Mouse (Mus musculus) ovary, postnatal 10 days (tissue): Measurements from ENCODE around the gene Gse1.

Source experiments
- DNase-seq: peaks from one replicate; pipeline ENCODE4 v3.0.0; 2022; ENCODE audit warnings: low spot score

Gene Gse1

DNA sequence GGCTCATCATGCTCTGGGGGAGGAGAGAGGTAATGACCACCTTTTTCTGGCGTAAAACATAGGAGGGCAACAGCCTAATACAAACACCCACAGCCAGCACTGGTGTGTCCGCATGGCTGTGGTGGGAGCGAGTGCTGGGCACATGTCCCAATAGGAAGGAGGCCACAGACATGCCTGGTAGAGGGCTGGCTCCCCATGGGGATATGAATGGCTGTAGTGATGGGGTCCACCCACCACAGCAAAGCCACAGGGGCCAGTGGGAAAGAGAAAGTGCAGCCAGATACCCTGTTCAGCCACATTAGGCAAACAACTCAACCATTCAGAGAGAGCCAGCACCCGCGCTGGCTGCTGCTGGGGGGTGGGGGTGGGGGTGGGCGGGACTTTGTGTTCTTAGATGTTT lies 256.9 kb downstream of the Gse1 start:
- no peak for DNase-seq

DNA sequence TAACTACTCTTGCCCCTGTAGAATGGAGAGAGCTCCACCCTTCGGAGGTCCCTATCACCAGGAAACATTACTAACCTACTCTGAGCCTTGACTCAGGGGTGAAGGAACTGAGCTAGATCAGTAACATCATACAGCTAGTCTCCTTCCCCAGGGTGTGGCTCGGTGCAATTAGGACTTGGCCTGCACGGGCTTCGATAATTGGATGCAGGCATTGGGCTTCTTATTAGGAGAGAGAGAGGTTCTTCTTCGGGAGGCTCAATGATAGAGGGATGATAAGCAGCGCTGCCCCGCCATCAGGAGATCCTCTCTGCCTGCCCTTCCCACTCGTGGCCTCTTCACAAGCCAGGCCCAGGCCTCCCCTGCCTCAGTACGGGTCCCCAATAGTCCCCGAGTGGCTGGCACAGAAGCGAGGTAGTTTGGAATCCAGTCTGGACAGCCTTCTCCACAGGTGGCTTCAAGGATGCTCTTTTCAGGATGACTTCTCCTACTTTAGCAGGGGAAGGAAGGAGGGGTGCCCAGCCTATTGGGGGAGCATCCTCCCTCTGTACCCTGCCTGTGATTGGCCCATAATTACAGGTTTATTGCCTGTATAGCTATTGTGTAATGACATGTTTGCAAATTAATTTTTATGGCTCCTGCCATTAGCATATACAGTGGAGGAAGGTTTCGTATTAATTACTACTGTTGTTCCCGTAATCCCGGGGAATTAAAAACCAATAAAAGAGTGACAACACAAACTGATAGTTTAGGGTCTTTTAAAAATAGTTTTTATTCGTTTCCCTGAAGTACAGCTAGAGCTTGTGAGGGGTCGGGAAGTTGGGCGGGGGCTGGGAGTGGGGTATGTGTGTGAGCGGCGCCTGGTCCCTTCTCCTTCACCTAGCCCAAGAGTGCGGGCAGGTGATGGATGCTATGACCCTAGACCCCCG lies 257.6 kb downstream of the Gse1 start:
- DNase-seq, result no peak

DNA sequence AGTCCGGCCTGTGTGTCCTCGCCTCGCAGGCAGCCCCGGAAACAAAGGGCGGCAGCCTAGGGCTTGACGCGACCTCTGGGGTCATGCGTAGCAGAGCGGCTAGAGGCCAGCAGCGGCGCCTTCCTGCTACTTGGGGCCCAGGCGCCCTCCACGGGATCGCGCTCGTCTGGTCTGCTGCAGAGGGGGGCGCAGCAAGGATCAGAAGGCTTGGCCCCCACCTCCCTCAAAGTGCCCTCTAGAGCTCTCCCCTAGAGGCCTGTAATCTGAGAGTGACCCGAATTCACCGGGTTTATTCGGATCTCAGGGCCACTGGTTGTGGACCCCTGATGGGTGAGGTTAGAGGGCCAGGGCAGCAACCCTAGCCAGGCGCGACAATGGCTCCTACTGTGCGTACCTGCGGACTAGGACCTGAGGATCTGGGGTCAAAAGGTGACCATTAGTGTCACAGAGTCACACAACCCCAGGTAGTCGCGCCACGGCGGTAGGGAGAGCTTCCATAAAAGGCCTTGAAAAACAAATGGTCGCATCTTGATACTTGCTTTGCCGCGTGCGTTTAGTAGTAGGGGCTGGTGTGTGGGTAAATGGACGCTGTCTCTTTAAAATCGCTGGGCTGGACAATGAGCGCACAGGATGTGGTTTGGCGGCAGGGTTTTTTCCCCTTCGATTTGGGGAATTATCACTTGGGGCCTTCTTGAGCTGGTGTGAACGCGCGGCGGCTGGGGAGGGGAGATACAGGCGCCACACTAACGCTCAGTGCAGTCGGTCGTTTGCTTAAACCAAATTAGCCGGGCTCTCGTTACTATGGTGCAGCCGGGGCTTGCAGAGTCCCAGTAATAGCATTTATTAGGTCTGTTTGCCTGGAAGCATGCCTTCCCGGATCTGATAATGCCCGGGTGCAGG lies 258.5 kb downstream of the Gse1 start:
- DNase-seq, result no peak

DNA sequence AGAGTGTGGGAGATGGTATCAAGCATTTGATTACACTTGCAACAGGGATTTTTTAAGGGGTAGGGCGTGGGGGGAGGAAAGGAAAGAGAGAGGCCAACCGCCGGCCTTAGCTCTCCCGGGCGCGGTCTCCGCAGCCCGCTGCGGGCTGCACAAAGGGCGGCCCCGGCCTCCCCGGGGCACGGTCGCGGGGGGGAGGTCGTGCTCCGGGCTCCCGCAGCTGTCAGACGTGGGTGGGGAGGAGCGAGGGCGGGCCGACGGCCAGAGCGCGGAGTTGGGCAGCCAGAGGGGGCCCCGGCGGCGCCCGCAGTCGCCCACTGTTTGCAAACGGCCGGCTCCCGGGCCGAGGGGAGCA lies 259.1 kb downstream of the Gse1 start:
- DNase-seq, result no peak

DNA sequence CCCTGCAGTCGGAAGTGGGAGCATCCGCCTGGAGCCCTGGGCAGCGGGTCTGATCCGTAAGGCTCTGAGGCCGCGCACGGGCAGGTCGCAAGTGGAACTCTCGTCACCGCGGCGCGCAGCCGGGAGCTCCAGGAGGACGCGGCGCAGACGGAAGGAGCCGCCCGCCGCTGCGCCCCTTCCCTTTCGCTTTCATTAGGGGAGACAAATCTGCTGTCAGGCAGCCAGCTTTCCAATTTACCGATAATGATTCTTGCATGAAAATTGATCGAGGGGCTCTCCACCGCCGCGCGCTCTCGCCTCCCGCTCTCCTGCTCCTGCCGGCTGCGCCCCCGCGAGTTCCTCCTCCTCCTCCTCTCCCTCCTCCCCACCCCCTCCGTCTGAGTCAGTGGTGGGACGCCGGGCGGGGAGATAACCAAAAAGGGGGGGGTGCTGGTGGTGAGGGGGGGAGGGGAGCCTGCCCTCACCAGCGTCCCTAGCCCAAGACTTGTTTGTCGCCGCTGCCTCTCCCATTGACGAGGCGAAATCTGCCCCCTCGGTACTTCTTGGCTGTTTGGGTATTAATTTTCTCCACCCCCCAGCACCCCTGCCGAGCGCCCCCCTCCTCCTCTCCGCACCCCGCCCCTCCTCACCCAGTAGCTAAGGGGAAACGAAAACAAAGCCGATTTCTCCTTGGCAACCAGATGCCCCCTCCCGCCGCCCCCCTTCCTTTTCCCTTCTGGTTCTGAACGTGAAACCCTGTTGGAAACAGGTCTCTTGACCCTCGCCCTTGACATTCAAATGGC lies 259.7 kb downstream of the Gse1 start:
- no peak for DNase-seq

DNA sequence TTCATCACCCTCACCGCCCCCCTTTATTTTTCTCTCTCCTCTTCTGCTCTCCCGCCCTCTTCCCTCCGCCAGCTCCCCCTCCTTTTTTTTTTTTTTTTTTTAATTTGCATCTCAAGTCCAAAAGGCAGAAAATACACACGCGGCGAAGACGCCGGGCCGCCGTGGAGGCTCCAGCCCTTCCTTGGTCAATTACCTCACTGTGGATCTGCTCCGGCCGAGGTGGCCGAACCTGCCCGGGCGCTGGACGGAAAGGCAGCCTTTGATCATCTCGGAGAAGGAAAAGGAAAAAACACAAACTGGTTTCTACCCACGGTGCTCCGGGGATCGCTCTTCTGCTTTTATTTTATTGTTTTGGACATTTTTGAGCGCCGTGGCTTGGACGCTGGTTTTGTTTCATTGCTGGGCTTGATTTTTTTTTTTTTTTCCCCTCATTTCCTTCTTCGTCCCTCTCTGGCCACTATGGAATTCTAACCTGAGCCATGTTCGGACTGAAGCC lies 260.4 kb downstream of the Gse1 start:
- no peak for DNase-seq

DNA sequence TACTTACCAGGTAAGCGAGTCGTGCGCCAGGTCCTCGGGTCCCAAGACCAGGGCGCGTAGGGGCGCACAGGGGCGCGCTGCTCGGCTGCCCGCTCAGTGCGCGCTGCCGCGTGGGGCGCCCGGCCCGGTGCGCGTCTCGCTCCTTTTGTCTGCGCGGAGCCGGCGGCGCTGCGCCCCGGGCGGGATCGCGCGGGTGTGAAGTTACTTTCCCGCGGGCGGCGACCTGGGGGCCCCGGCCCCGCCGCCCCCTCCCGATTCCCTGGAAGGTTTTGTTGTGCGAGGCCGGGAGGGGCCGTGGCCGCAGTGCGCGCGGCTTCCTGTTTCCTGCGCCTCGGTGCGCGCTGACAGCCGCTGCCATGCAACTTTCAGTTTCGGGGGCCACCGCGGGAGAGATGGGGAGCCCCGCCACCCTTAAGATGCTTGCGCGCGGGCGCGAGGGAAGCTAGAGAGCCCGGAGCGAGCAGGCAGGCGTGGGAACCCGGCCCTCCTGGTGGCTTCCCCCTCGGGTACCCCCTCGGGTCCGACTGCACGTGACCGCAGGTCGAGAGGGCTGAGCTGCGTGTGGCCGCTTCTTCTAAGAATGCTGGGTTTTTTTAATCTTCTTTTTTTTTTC lies 261.0 kb downstream of the Gse1 start:
- no peak for DNase-seq

DNA sequence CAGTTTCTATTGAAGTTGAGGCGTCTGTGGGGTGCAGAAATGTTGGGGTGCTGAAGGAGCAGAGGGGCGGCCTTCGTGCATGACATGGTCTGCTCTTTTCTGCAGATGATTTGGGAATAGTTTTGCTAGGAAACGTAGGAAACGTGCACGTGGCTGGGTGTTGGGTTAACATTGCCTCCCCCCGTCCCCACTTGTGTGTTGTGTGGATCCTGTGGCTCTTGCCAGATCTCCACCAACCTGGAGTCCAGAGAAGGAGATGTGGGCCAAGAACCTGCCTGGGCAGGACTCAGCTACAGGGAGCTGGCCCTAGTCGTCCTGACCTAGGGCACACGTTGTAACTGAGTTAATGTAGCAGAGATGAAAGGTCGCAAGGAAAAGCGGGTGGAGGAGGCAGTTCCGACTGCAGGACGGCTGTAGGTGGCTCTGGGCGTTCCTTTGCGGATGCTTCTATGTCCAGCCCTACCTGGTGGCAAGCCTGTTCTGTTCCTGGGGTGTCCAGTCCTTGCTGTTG lies 261.6 kb downstream of the Gse1 start:
- DNase-seq, result no peak

DNA sequence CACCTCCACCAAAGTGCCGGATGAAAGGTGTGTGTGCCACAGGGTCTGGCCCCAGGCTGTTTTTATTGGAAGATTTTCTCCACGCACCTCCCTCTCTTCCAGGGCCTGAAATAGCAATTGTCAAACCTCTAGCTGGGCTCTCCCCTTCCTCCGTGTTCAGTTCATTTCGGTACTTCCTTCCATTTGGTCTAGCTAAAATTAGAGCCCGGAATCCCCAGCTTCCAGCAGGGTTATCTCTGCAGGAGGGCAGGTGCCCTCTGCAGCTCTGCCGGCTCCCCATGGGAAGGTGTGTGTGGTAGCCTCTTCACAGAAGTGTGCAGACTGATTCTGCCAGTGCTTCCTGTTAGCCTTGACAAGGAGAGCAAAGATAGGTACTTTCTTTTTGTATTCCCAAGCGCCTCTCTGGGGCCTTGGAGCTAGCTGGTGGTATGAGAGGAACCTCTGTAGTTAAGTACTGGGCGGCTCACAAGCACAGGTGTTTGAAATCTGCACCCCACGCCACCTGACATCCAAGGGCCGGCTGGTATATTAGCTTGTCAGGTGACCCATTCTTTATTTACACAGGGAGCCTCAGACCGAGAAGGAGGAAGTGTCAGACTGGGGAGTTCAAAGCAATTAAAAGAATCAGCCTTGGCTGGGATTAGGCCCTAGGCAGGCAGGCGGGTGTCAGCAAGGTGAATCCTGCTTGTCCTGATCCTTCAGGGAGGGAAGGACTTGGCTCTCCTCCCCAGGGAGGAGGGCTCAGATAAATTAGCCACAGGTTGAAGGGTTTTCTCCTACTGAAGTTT lies 262.3 kb downstream of the Gse1 start:
- no peak for DNase-seq

DNA sequence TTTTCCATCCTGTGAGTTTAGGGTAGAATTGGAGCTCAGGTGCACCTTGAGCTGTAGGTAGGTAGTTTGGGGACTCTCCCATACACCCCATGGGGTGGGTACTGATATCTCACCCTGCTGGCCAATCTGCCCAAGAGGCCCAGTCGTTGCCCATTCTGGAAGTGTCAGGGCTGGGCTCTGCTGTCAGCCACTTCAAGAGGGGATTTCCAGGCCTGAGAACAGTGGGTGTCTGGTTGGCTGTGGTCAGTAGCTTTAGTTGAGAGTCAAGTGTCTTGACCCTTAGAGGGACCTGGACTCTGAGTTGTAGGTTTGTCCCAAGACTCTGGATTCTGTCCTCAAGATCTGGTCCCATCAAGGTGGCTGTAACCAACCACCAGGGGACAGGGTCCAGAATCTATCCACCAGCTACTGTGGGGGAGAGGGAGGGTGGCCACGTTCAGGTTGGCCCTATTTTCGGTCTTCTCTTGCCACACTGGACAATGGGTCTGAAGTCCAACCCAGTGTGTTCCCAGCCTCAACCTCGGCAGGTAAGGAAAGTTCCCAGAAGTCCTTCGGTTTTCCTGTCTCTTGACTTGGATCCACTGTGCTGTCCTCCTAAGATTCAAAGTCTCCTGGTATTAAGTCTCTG lies 263.0 kb downstream of the Gse1 start:
- no peak for DNase-seq

DNA sequence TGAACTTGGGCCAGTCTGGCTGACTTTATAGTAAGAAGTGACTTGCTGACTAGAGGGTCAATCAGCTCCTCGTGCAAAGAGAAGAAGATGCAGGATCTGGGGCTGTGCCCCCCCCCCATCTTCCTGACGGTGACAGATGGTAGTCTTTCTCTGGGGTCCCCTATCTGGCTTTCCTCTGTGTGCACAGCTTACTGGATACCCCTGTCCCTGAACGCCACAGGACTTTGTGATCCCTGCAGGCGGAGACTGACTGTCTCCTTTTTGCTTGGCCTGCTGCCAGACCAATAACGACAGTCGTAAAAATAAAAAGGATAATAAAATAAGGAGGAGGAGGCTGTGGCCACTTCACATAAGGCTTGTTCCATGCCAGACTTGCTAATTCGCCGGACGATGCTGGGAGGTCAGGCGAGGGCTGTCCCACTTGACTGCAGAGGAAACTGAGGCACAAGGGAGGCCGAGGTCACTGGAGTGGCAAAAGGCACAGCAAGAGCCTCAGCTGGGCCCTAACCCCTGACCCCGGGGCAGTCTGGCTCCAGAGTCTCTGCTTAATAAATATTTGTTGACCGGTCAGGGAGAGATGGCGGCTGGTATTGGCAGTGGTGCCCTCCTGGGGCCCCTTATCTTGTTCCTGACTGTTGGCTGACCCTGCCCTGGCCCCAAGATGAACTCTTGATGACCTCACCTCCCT lies 264.1 kb downstream of the Gse1 start:
- DNase-seq, result no peak

DNA sequence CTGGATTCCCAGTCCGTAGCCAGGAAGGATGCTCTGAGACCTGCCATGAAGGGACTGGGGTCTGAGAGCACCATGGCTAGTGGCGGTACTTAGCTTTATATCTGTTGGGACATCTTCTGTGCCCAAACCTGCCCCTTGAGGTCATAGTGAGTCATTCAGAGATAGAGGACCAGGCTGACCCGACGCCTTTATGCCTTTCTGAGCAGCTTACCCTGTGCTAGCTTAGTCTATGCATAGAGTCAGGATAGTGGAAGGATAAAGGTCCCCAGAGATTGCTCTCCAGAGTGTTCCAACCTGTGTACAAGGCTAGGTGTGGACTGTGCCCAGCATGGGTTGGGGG lies 264.6 kb downstream of the Gse1 start:
- DNase-seq, result no peak

DNA sequence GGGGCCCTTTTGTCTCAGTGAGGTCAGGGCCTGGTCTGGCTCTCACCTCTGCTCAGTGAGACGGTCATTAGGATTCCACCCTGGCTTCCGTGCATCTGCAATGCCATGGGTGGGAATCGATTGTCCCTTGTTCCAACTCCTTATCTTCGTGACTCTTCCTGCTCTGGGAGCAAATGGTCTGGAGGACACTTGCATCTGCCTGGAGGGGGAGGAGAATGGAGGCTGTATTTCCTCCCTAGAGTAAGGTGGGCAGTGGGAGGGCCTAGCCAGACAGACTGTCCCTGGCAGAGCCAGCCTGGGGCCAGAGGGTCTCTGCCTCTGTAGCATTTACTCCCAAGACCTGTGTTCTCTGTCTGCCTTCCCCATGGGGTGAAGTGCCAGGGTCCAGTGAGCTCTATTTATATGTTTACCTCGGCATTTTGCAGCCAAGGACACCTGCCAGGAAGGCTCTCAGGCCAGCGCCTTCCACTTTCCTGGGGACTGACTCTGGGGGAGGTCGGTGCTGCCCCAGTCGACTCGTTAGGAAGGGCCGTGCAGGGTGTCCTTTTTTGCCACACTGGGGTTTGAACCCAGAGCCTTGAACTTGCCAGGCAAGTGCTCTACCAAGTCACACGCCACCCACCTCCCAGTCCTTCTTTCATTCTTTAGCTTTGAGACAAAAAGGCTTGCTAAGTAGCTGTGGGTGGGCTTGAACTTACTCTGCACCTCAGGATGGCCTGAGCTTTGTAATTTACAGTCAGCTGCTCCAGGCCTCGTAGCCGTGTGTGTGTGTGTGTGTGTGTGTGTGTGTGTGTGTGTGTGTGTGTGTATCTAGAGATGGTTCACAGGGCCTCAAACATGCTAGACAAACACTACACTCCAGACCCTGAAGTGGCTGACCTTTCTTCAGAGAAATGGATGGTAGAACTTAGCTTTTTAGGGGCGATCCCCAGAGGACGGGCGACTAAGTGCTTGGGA lies 265.5 kb downstream of the Gse1 start:
- DNase-seq, result no peak

DNA sequence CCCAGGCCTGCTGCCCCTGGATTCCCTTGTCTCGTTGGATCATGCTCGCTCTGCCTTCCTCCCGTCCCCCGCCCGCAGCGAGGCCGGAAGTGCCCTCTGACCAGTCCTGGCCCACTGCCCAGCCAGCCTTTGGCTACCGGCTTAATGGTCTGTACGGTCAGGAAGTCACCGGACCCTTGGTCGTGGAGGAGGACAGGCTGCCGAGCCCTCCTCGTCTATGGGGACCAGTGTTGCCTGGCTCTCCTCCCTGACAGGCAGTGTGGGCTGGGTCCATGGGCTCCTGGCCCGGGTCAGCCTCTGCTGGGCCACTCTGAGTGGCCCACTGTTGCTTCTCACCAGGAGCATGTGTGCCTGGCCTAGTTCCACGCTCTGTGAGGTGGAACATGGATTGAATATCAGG lies 266.6 kb downstream of the Gse1 start:
- DNase-seq, result no peak

DNA sequence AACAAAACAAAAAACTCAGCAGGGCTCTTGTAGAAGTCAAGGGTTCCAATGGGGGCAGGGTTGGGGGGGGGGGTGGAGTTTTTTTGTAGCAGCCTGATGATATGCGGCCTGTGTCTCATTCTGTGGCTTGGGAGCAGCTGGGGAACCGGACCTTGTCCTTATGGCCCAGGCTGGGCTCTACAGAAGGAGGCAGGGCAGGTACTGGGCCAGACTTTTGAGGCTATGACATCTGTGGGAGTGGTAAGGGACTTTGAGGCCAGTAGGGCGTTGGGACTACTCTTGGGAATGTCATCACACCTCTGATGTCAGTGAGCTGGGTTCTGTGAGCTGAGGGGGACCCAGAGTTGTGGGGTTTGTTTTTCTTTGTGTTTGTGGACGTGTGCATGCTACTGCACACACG lies 267.2 kb downstream of the Gse1 start:
- DNase-seq, result no peak

DNA sequence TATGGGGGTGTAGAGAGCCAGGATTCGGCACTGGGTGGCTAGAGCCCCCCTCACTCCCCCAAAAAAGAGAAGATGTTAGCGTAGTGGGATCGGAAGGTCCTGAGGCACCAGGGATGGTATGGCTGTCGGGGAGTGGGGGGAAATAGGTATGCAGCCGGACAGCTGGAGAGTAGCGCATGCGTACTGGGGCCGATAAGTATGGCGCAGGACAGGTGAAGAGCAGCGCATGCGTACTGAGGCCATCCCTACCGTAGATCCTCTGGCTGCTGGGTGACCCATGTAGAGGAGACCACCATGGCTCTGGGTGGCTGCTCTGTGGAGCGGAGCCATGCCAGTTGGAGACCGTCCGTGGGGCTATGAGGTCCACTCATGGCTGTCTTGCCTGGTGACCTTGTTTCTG lies 268.2 kb downstream of the Gse1 start:
- DNase-seq, result no peak

DNA sequence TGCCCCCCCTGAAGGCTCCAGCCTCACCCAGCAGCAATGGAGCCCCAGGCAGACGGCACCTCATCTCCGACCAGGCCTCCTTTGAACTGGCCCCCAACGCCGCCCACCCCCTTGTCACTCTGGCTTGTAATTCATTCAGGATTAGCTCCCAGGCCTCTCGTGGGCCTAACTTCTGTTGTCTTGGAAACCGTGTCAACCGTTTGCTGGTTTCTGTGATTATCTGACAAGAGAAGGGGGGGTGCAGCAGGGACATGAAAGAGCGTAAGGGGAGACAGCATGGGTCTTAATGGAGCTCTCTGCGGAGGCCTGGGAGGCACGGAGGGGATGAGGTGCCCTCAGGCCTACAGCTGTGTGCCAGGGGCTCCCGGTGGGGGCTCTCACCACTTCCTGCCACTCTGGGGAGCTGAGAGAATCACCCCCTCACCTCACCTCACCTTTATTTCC lies 269.3 kb downstream of the Gse1 start:
- DNase-seq, result no peak

DNA sequence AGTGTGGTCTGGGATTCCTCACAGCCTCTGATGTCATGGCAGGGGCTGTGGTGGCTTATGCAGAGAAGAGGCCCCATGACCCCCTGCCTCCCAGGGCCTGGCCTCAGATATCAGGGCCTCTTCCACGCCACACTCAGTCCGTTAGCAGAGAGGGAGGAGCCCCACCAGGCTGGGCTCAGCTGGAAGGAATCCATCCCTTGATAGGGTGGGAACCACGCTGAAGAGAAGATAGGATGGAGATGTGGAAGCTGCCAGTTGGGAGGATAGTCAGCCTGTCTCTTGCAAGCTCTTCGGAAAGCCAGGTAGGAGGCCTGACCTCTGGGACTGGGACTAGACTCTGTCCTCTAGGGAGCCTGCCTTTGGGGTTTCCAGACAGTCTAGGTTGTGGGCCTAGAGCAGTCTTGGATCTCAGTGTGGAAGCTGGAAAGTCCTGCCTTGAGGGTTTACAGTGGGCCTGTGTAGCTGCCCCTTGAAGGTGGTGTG lies 270.1 kb downstream of the Gse1 start:
- DNase-seq, result no peak
